Mouse (Mus musculus): ENCODE data around the gene Adamts7. TPM values are rescaled to one million over a fixed set of nuclear protein-coding genes. Genes with fewer than 3 reads are reported as not detected.

Gene Adamts7
- total RNA-seq, 4 experiments from 2014 or later: 0.29 to 0.56 (median 0.43) TPM

GRCm38 (mm10) chr9:90146869-90147268, 16.0 kb upstream of the Adamts7 start:
- no peak for DNase-seq (ENCODE audit: low spot score in 2 of 2)

- peak in 1 of 2 experiments; percentile 55 for DNase-seq (ENCODE audit: low spot score in 2 of 2)
Measured at GRCm38 (mm10) chr9:90162243-90162925, 485 bp upstream of the Adamts7 start.

GRCm38 (mm10) chr9:90163749-90164095, 853 bp downstream of the Adamts7 start:
- DNase-seq (ENCODE audit: low spot score in 2 of 2): no peak

- no peak for DNase-seq (ENCODE audit: low spot score in 2 of 2)
Measured at GRCm38 (mm10) chr9:90164670-90165453, 2.0 kb downstream of the Adamts7 start.

- DNase-seq (ENCODE audit: low spot score in 2 of 2): no peak
Measured at GRCm38 (mm10) chr9:90165590-90165989, 2.7 kb downstream of the Adamts7 start.

GRCm38 (mm10) chr9:90166615-90167014, 3.7 kb downstream of the Adamts7 start:
- DNase-seq (ENCODE audit: low spot score in 2 of 2): no peak

GRCm38 (mm10) chr9:90169965-90170364, 7.1 kb downstream of the Adamts7 start:
- DNase-seq (ENCODE audit: low spot score in 2 of 2): no peak

- no peak for DNase-seq (ENCODE audit: low spot score in 2 of 2)
Measured at GRCm38 (mm10) chr9:90171421-90171820, 8.6 kb downstream of the Adamts7 start.

GRCm38 (mm10) chr9:90172528-90173321, 9.9 kb downstream of the Adamts7 start:
- DNase-seq (ENCODE audit: low spot score in 2 of 2): no peak

GRCm38 (mm10) chr9:90173330-90173729, 10.5 kb downstream of the Adamts7 start:
- DNase-seq (ENCODE audit: low spot score in 2 of 2): no peak

- no peak for DNase-seq (ENCODE audit: low spot score in 2 of 2)
Measured at GRCm38 (mm10) chr9:90179409-90179808, 16.5 kb downstream of the Adamts7 start.

- no peak for DNase-seq (ENCODE audit: low spot score in 2 of 2)
Measured at GRCm38 (mm10) chr9:90181656-90182388, 19.0 kb downstream of the Adamts7 start.

GRCm38 (mm10) chr9:90182636-90183421, 20.0 kb downstream of the Adamts7 start:
- no peak for DNase-seq (ENCODE audit: low spot score in 2 of 2)

- no peak for DNase-seq (ENCODE audit: low spot score in 2 of 2)
Measured at GRCm38 (mm10) chr9:90183550-90183949, 20.7 kb downstream of the Adamts7 start.

- DNase-seq (ENCODE audit: low spot score in 2 of 2): no peak
Measured at GRCm38 (mm10) chr9:90184116-90184515, 21.2 kb downstream of the Adamts7 start.

- DNase-seq (ENCODE audit: low spot score in 2 of 2): no peak
Measured at GRCm38 (mm10) chr9:90185356-90185910, 22.6 kb downstream of the Adamts7 start.

- DNase-seq (ENCODE audit: low spot score in 2 of 2): no peak
Measured at GRCm38 (mm10) chr9:90188893-90189292, 26.0 kb downstream of the Adamts7 start.

- no peak for DNase-seq (ENCODE audit: low spot score in 2 of 2)
Measured at GRCm38 (mm10) chr9:90189391-90189790, 26.5 kb downstream of the Adamts7 start.

- DNase-seq (ENCODE audit: low spot score in 2 of 2): no peak
Measured at GRCm38 (mm10) chr9:90195000-90195399, 32.1 kb downstream of the Adamts7 start.

- no peak for DNase-seq (ENCODE audit: low spot score in 2 of 2)
Measured at GRCm38 (mm10) chr9:90196262-90196661, 33.4 kb downstream of the Adamts7 start.

All from gastrocnemius, adult 8-10 months (tissue).